Mouse (Mus musculus): Measurements from ENCODE around the gene Pex7. TPM values are rescaled to one million over a fixed set of nuclear protein-coding genes. Genes with fewer than 3 reads are reported as not detected.

Gene Pex7
- polyA plus RNA-seq (2015; fragmentation: Illumina TruSeq; extraction: RNeasy Lipid Tissue Mini Kit (QIAGEN cat#74804); ENCODE audit: low read depth, low replicate concordance) = 36.8 TPM

GRCm38 (mm10) chr10:19907246-19907804, at the start of gene Pex7:
TSS of gene Pex7 (minus strand) at chr10:19907689.

GRCm38 (mm10) chr10:19934384-19935294, 27.1 kb upstream of the Pex7 start, which contains the start of gene Map3k5:
TSS of gene Map3k5 (plus strand) at chr10:19934472.

GRCm38 (mm10) chr10:19850998-19851691, 56.3 kb downstream of the Pex7 start, which contains the start of gene Slc35d3:
TSS of gene Slc35d3 (minus strand) at chr10:19851459.

Other genes starting within 250 kb of the Pex7 start
- 0.85 TPM for gene Il20ra, start 195.1 kb downstream of the Pex7 start, polyA plus RNA-seq (2015; fragmentation: Illumina TruSeq; extraction: RNeasy Lipid Tissue Mini Kit (QIAGEN cat#74804); ENCODE audit: low read depth, low replicate concordance)
- 7.2 TPM for gene Slc35d3, start 56.2 kb downstream of the Pex7 start, polyA plus RNA-seq (2015; fragmentation: Illumina TruSeq; extraction: RNeasy Lipid Tissue Mini Kit (QIAGEN cat#74804); ENCODE audit: low read depth, low replicate concordance)
- 16.5 TPM for gene Map3k5, start 26.8 kb upstream of the Pex7 start, polyA plus RNA-seq (2015; fragmentation: Illumina TruSeq; extraction: RNeasy Lipid Tissue Mini Kit (QIAGEN cat#74804); ENCODE audit: low read depth, low replicate concordance)
- 88.5 TPM for gene Map7, start 240.8 kb upstream of the Pex7 start, polyA plus RNA-seq (2015; fragmentation: Illumina TruSeq; extraction: RNeasy Lipid Tissue Mini Kit (QIAGEN cat#74804); ENCODE audit: low read depth, low replicate concordance)